Mouse (Mus musculus): ENCODE measurements around the gene Dennd6a. TPM values are rescaled to one million over a fixed set of nuclear protein-coding genes. Genes with fewer than 3 reads are reported as not detected.

The Dennd6a gene
- total RNA-seq, 2 experiments from 2014 or later = 26.1 to 26.2 TPM

DNA sequence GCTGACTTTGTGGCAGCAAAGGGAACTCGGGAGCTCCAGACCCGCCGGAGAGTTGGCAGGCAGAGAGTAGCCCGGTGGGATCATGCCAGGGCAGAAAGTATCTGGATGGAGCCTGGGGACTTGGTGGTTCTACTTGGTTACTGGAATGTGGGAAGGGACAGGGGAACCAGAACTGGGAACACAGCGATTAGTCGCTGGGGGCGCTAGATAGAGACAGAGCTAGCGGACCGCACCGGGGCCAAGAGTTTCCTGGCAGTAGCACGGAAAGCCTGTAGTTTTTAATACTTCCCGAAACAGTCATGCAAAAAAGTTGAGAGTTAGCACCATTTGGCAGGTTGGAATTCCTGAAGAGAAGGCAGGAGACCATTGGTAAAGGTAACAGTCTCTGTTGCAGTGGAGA, 101.7 kb downstream of the Dennd6a start:
- DNase-seq = peak; percentile 52 to 64
- intact Hi-C loops (cut with DNase I) = loop anchor here (10.0 kb wide), 1 partner anchor 419 kb away; no protein-coding TSS in a partner anchor

DNA sequence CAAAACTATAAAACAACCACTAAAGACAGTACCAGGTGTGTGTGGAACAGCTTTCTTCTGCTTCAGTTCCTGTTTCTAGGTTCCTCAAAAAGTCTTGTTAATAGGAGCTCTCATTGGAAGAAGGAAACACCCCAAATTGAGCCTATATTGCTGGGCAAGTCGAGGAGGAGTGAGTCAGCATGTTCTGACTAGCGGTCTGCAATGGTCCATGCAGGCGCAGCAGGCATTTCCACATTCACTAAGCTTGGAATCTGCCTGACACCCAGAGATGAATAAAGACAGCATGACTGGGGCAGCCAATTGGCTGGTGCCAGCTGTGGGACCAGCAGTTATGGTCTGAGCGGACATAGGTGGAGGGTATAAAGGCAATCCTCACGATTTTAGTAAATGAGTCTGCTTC, 102.1 kb downstream of the Dennd6a start:
- no peak for DNase-seq
- intact Hi-C loops (cut with DNase I) = loop anchor here (10.0 kb wide), 1 partner anchor 419 kb away; no protein-coding TSS in a partner anchor

Small RNA genes within 50 kb of the gene (microRNA-seq; reads per million reads assigned to microRNA genes)
- gene Mir7672 = 0.24 to 3.1 reads per million in 2 experiments

Other genes with a start within 250 kb of the Dennd6a start
- gene Slmap, start 38.9 kb upstream of the Dennd6a start, total RNA-seq (2021) = 100 to 1,000 TPM; 351 to 367 TPM
- gene Arf4, start 64.2 kb downstream of the Dennd6a start, total RNA-seq (2021) = 100 to 1,000 TPM; 127 to 134 TPM
- gene Pde12, start 96.0 kb downstream of the Dennd6a start, total RNA-seq (2021) = 1 to 10 TPM; 5.8 to 6.1 TPM
- under 1 TPM; 0.05 TPM for gene Dnah12, start 119.4 kb downstream of the Dennd6a start, total RNA-seq (2021)

All from heart, postnatal 10 days (tissue).